Mouse (Mus musculus): ENCODE measurements around the gene Cdr2l. TPM values are rescaled to one million over a fixed set of nuclear protein-coding genes. Genes with fewer than 3 reads are reported as not detected.

Cdr2l gene
- total and polyA plus RNA-seq, 2 experiments, result 1.4 to 2.7 TPM

DNA sequence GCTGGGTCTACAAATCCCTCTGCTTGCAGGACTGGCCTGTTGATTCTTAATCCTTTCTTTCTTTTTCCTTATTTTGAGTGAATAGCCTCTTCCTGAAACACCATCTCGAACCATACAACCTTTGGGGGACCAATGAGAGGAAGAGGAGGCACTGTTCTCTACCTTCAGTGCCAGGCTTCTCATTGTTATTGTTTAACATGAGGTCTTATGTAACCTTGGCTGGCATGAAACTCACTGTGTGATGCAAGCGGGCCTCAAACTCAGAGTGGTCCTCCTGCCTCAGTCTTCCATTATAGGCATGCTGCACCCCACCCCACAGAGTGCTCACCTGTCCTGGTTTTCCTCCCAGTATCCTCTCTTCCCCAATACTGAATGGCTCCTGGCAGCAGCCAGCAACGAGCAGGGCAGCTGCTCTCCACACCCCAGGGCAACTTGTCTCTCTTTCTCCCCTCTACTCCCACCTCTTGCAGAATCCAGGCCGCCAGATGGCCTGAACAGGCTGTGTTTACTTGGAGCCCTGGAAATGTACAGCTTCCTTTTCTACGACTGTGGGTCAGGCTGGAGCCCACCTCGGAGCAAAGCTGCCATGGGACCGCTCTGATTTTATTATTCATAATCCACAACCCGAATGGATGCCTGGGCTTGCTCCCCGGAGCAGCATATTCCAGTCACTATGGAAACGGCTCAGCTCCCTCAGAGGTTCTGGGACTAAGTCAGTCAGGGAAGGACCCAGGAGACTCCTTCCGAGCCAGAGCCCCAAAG is 19.1 kb downstream of the Cdr2l start:
- WGBS, result 62% methylated on average over 11 of the region's 11 CpGs
- Histone ChIP-seq H3K4me1 (ENCODE audit: control insufficient read depth, insufficient read depth, low read length) (peaks cover 2% of the 10 kb centered on the region; the same call in 1 of the 2 replicates), H3K79me2 (ENCODE audit: control insufficient read depth, insufficient read depth, low read length) (no peaks in the 10 kb centered on the region; the same call in 1 of the 2 replicates), H3K36me3 (ENCODE audit: control insufficient read depth, insufficient read depth, low read length) (no peaks in the 10 kb centered on the region), H3K27me3 (ENCODE audit: control insufficient read depth, insufficient read depth, low read length) (no peaks in the 10 kb centered on the region), H3K9ac (ENCODE audit: low read depth, low read length) (no peak overlapping the region), H3K27ac (replicated peaks; ENCODE audit: insufficient read depth, low read depth, low read length) (no peak overlapping the region), H3K4me3 (ENCODE audit: insufficient read depth, low read depth, low read length) (no peak overlapping the region)
- TF ChIP-seq POLR2A (IDR thresholded peaks at IDR 0.05; ENCODE audit: extremely low read depth, insufficient read depth, low read length) (no peak), CTCF (IDR thresholded peaks at IDR 0.05; ENCODE audit: low read depth, low read length) (no peak)
- no peak for DNase-seq (ENCODE audit: extremely low read depth, low read depth, low spot score)

- Histone ChIP-seq H3K4me1 (ENCODE audit: control insufficient read depth, insufficient read depth, low read length) (peaks cover 2% of the 10 kb centered on the region; the same call in 1 of the 2 replicates), H3K36me3 (ENCODE audit: control insufficient read depth, insufficient read depth, low read length) (no peaks in the 10 kb centered on the region), H3K9ac (ENCODE audit: low read depth, low read length) (peak within 1 kb of the TSS; percentile 89), H3K27me3 (ENCODE audit: control insufficient read depth, insufficient read depth, low read length) (no peaks in the 10 kb centered on the region), H3K79me2 (ENCODE audit: control insufficient read depth, insufficient read depth, low read length) (no peaks in the 10 kb centered on the region; the same call in 1 of the 2 replicates), H3K4me3 (ENCODE audit: insufficient read depth, low read depth, low read length) (peak within 1 kb of the TSS; percentile 82), H3K27ac (replicated peaks; ENCODE audit: insufficient read depth, low read depth, low read length) (peak within 1 kb of the TSS; percentile 76)
- DNase-seq (ENCODE audit: extremely low read depth, low read depth, low spot score), result peak; percentile 74
- WGBS, result 3% methylated on average over 50 of the region's 50 CpGs
- TF ChIP-seq CTCF (IDR thresholded peaks at IDR 0.05; ENCODE audit: low read depth, low read length) (no peak), POLR2A (IDR thresholded peaks at IDR 0.05; ENCODE audit: extremely low read depth, insufficient read depth, low read length) (peak; percentile 56; the same call in 1 of the 2 replicates)
Measured at GRCm38 (mm10) chr11:115403338-115404124, 21.8 kb downstream of the Cdr2l start, which contains the start of gene Mrpl58. TSS of gene Mrpl58 (plus strand) at chr11:115403752.

- Histone ChIP-seq H3K9ac (ENCODE audit: low read depth, low read length) (no peak overlapping the region), H3K4me1 (ENCODE audit: control insufficient read depth, insufficient read depth, low read length) (peaks cover 2% of the 10 kb centered on the region; the same call in 1 of the 2 replicates), H3K4me3 (ENCODE audit: insufficient read depth, low read depth, low read length) (no peak overlapping the region), H3K79me2 (ENCODE audit: control insufficient read depth, insufficient read depth, low read length) (no peaks in the 10 kb centered on the region; the same call in 1 of the 2 replicates), H3K36me3 (ENCODE audit: control insufficient read depth, insufficient read depth, low read length) (no peaks in the 10 kb centered on the region), H3K27me3 (ENCODE audit: control insufficient read depth, insufficient read depth, low read length) (no peaks in the 10 kb centered on the region), H3K27ac (replicated peaks; ENCODE audit: insufficient read depth, low read depth, low read length) (no peak overlapping the region)
- TF ChIP-seq CTCF (IDR thresholded peaks at IDR 0.05; ENCODE audit: low read depth, low read length), result no peak
- no peak for TF ChIP-seq POLR2A (IDR thresholded peaks at IDR 0.05; ENCODE audit: extremely low read depth, insufficient read depth, low read length)
- 97% methylated on average over 6 of the region's 6 CpGs for WGBS
- no peak for DNase-seq (ENCODE audit: extremely low read depth, low read depth, low spot score)
Measured at GRCm38 (mm10) chr11:115405723-115406122, 24.0 kb downstream of the Cdr2l start.

- TF ChIP-seq CTCF (IDR thresholded peaks at IDR 0.05; ENCODE audit: low read depth, low read length) (no peak), POLR2A (IDR thresholded peaks at IDR 0.05; ENCODE audit: extremely low read depth, insufficient read depth, low read length) (no peak)
- Histone ChIP-seq H3K4me3 (ENCODE audit: insufficient read depth, low read depth, low read length) (no peak overlapping the region), H3K27ac (replicated peaks; ENCODE audit: insufficient read depth, low read depth, low read length) (no peak overlapping the region), H3K4me1 (ENCODE audit: control insufficient read depth, insufficient read depth, low read length) (peaks cover 8% of the 10 kb centered on the region; the same call in 1 of the 2 replicates), H3K79me2 (ENCODE audit: control insufficient read depth, insufficient read depth, low read length) (no peaks in the 10 kb centered on the region; the same call in 1 of the 2 replicates), H3K9ac (ENCODE audit: low read depth, low read length) (no peak overlapping the region), H3K36me3 (ENCODE audit: control insufficient read depth, insufficient read depth, low read length) (no peaks in the 10 kb centered on the region), H3K27me3 (ENCODE audit: control insufficient read depth, insufficient read depth, low read length) (no peaks in the 10 kb centered on the region)
- WGBS, result 89% methylated on average over 17 of the region's 17 CpGs
- no peak for DNase-seq (ENCODE audit: extremely low read depth, low read depth, low spot score)
Measured at GRCm38 (mm10) chr11:115406858-115407401, 25.2 kb downstream of the Cdr2l start.

GRCm38 (mm10) chr11:115408266-115408920 is 26.7 kb downstream of the Cdr2l start:
- H3K36me3 ChIP-seq (ENCODE audit: control insufficient read depth, insufficient read depth, low read length), result no peaks in the 10 kb centered on the region
- no peak overlapping the region for H3K27ac ChIP-seq (replicated peaks; ENCODE audit: insufficient read depth, low read depth, low read length)

More at GRCm38 (mm10) chr11:115408266-115408920, 26.7 kb downstream of the Cdr2l start:
- WGBS, result 76% methylated on average over 6 of the region's 6 CpGs
- Histone ChIP-seq H3K9ac (ENCODE audit: low read depth, low read length) (no peak overlapping the region), H3K79me2 (ENCODE audit: control insufficient read depth, insufficient read depth, low read length) (no peaks in the 10 kb centered on the region; the same call in 1 of the 2 replicates), H3K27me3 (ENCODE audit: control insufficient read depth, insufficient read depth, low read length) (no peaks in the 10 kb centered on the region), H3K4me3 (ENCODE audit: insufficient read depth, low read depth, low read length) (no peak overlapping the region), H3K4me1 (ENCODE audit: control insufficient read depth, insufficient read depth, low read length) (peaks cover 11% of the 10 kb centered on the region; the same call in 1 of the 2 replicates)
- TF ChIP-seq CTCF (IDR thresholded peaks at IDR 0.05; ENCODE audit: low read depth, low read length) (no peak), POLR2A (IDR thresholded peaks at IDR 0.05; ENCODE audit: extremely low read depth, insufficient read depth, low read length) (no peak)
- DNase-seq (ENCODE audit: extremely low read depth, low read depth, low spot score), result no peak
